Mouse (Mus musculus): ENCODE measurements at regions not wholly inside any gene's neighbourhood (a gene's known extent, or its start where the extent isn't known, plus 50 kb on each side); places are given as distances from the start of the nearest gene placed in this dataset.

DNA sequence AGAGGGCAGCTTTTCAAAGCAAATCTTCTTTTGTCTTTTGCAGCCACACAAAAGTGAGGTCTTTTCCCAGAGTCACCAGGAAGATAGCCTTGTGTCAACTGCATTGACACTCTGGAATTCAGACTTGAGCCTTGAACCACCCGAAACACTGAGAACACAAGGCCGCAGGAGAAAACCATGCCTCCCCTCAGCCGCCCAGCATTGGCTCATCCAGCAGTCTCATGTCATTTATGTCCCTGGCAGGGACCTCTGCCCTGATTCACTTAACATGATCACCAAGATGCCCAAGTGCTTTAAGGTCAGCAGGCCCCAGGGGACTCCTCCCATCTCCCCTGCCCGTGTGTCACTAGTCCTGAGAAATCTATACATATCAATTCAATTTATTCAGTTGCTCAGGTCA lies 173.1 kb upstream of the Kdm8 start:
- TF ChIP-seq USF1 (IDR thresholded peaks at IDR 0.05; ENCODE audit: low read depth) (no peak), CTCF (IDR thresholded peaks at IDR 0.05; ENCODE audit: control insufficient read depth, insufficient read depth, insufficient read length) (no peak), FOSL1 (IDR thresholded peaks at IDR 0.05; ENCODE audit: insufficient read depth, low read length, poor library complexity, severe bottlenecking) (no peak), MAX (IDR thresholded peaks at IDR 0.05) (no peak), MYOG (IDR thresholded peaks at IDR 0.05; ENCODE audit: control insufficient read depth, extremely low read depth, insufficient read length) (no peak), MYOD1 (IDR thresholded peaks at IDR 0.05; ENCODE audit: control insufficient read depth, insufficient read length, low read depth) (no peak), CEBPB (IDR thresholded peaks at IDR 0.05; ENCODE audit: low read depth) (no peak)

All from C2C12 (cell line).